Mouse (Mus musculus): ENCODE data around the gene Gm12888. TPM values are rescaled to one million over a fixed set of nuclear protein-coding genes. Genes with fewer than 3 reads are reported as not detected.
"Not testable (repeated sequence)": the region's sequence is repeated elsewhere in the genome, so short reads cannot be mapped to it uniquely, and the experiment has no call there.

The Gm12888 gene
- not detected in 2 replicates for polyA plus RNA-seq (2014; fragmentation: Nextera tagmentation; extraction: Ambion mirVana)

DNA sequence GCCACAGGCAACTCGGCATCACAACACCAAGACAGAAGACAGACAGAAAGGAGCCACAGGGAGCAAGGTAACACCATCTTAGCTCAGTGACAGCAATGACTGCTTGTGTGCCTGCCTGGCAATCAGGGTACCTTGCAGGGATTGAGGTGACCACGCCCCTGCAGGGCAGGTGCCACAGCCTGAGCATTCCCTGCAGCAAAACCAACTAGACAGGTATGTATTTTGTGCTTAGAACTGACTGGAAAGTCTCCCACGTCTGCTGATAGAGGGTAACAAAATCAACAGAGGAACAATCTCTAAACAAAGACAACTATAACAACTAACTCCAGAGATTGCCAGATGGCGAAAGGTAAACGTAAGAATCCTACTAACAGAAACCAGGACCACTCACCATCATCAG, at the start of gene Gm12888:
Gene Gm12888 (minus strand): TSS at position 101 of the 400 bp plus-strand sequence.
- H3K4me1 ChIP-seq (ENCODE audit: control insufficient read depth, insufficient read depth, low read length); H3K9ac ChIP-seq (replicated peaks; ENCODE audit: low read depth, low read length); H3K4me2 ChIP-seq (ENCODE audit: low read depth, low read length); H3K36me3 ChIP-seq (ENCODE audit: control insufficient read depth, insufficient read depth, low read length); H3K9me3 ChIP-seq (ENCODE audit: control insufficient read depth, low read length); H3K4me3 ChIP-seq (ENCODE audit: low read depth, low read length); H3K27ac ChIP-seq (ENCODE audit: low read depth, low read length); ATAC-seq (ENCODE audit: low read depth); H3K27me3 ChIP-seq (ENCODE audit: control insufficient read depth, insufficient read depth, low read length): not testable (repeated sequence)
- 70% methylated on average over 3 of the region's 5 CpGs for WGBS

Other genes starting within 250 kb of the Gm12888 start
- gene Zmpste24, start 226.7 kb downstream of the Gm12888 start, polyA plus RNA-seq (2014; fragmentation: Nextera tagmentation; extraction: Ambion mirVana), result 23.4 and 25.4 TPM in 2 replicates
- not detected in 2 replicates for gene Tmco2, start 215.7 kb downstream of the Gm12888 start, polyA plus RNA-seq (2014; fragmentation: Nextera tagmentation; extraction: Ambion mirVana)
- 28.2 and 30.5 TPM in 2 replicates for gene Rlf, start 109.8 kb downstream of the Gm12888 start, polyA plus RNA-seq (2014; fragmentation: Nextera tagmentation; extraction: Ambion mirVana)
- not detected in 2 replicates for gene Gm12886, start 98.2 kb upstream of the Gm12888 start, polyA plus RNA-seq (2014; fragmentation: Nextera tagmentation; extraction: Ambion mirVana)